Mouse (Mus musculus) liver, adult 2 months (tissue): Measurements from ENCODE around the gene Ddx52.

Source experiments
- CTCF ChIP-seq: fragments of 200-500 bp; IDR thresholded peaks from 2 replicates; pipeline ENCODE4 v1.5.1; 2011; ENCODE audit warnings: low read depth, low read length, control low read depth
- POLR2A ChIP-seq: fragments of 200-500 bp; IDR thresholded peaks from 2 replicates; pipeline ENCODE4 v1.6.1; 2011; ENCODE audit warnings: low read length, control low read depth; ENCODE audit not compliant: insufficient read depth; ENCODE audit errors: extremely low read depth

- TF ChIP-seq POLR2A = no peak
- TF ChIP-seq CTCF = no peak
Measured at GRCm38 (mm10) chr11:83938556-83938955, 3.3 kb upstream of the Ddx52 start.
